Mouse (Mus musculus): ENCODE data around the gene Nudt8. TPM values are rescaled to one million over a fixed set of nuclear protein-coding genes. Genes with fewer than 3 reads are reported as not detected.
A peak's percentile ranks its signal among the peaks of the same experiment; 100 is the strongest.

Nudt8 gene
- total and polyA plus RNA-seq, 2 experiments from 2014 or later: 25.9 to 29.1 TPM

DNA sequence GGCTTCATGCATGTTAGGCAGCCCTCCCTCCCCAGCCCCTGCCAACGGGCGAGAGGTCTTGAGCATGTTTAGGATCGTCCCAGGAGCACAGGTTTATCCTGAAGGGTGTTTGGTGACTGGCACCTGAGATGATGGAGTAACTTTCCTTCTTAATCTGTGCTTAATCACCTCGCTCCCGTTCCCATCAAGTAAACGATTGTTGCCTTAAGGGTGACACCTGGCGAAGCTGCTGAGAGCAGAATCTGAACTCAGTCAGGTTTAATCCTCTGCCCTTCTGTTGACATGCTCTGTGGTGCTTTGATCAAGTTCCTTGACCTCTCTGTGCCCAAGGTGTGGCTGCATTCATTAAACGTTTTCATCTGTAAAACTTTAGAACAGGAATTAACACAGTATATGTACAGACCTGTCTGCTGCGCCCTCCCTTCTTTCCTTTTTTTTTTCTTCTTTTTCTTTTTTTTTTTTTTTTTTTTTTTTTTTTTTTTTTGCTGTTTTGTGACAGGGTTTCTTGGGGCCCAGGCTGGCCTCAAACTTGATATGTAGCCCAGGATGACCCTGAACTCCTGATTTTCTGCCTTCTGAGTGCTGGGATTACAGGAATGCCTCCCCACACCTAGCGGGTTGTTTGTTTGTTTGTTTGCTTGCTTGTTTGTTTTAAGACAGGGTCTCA lies 17.7 kb downstream of the Nudt8 start:
- H3K4me3 ChIP-seq (ENCODE audit: low read length): no peak overlapping the region
- no peaks in the 10 kb centered on the region for H3K4me1 ChIP-seq (ENCODE audit: insufficient read depth, low read length)
- 68% methylated on average over 10 of the region's 10 CpGs for WGBS
- no peaks in the 10 kb centered on the region for H3K36me3 ChIP-seq (ENCODE audit: insufficient read depth, low read length)
- DNase-seq (ENCODE audit: low spot score): no peak
- no peak overlapping the region for H3K4me2 ChIP-seq (ENCODE audit: low read depth, low read length)
- H3K9me3 ChIP-seq (ENCODE audit: low read length): no peaks in the 10 kb centered on the region
- H3K9ac ChIP-seq (replicated peaks; ENCODE audit: low read length): no peak overlapping the region
- ATAC-seq: no peak
- no peak for TF ChIP-seq CTCF (IDR thresholded peaks at IDR 0.05; ENCODE audit: low read depth)
- no peaks in the 10 kb centered on the region for H3K27me3 ChIP-seq (ENCODE audit: insufficient read depth, low read length)
- H3K27ac ChIP-seq: no peak overlapping the region

DNA sequence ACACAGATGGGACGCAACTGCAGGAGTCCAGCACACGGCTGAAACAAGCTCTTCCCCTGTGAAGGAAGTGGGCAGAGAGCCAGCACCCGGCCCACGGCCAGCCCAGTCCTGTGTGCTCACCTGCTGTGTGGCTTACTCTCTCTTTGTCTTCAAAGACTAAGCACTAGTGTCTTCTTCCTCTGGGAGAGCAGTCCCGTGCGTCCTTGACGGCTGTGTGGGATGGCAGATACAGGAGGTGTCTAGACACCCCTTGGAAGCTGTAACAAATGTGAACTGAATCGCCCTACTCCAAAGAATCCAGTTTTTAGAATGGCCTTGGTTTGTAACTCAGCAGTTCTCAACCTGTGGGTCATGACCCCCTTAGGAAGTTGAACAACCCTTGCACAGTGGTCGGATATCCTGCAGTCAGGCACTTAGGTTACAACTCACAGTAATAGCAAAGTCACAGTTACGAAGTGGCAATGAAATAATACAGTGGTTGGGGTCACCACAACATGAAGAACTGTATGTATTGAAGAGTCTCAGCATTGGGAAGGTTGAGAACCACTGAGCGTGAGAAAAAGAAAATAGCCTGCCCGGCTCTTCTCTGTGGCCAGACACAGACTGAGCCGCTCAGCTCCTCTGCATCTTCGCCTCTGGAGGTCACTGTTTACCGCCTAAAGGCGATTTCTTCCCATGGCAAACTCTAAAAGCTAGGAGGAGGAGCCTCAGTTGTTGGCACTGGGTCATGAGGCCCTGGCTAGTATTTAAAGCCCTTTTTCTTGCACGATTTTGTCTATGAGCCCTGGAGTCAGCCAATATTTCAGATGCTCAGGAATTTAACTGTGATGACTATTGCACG lies 18.6 kb downstream of the Nudt8 start:
- ATAC-seq (peak; percentile 93), DNase-seq (ENCODE audit: low spot score) (peak; percentile 92)
- H3K4me1 ChIP-seq (ENCODE audit: insufficient read depth, low read length): no peaks in the 10 kb centered on the region
- H3K4me2 ChIP-seq (ENCODE audit: low read depth, low read length): no peak overlapping the region
- H3K4me3 ChIP-seq (ENCODE audit: low read length): no peak overlapping the region
- H3K9ac ChIP-seq (replicated peaks; ENCODE audit: low read length): no peak overlapping the region
- no peaks in the 10 kb centered on the region for H3K27me3 ChIP-seq (ENCODE audit: insufficient read depth, low read length)
- no peaks in the 10 kb centered on the region for H3K36me3 ChIP-seq (ENCODE audit: insufficient read depth, low read length)
- no peaks in the 10 kb centered on the region for H3K9me3 ChIP-seq (ENCODE audit: low read length)
- 19% methylated on average over 18 of the region's 18 CpGs for WGBS
- peak; percentile 84 for TF ChIP-seq CTCF (IDR thresholded peaks at IDR 0.05; ENCODE audit: low read depth)
- 0 out of 2 replicates have a peak overlapping the region, but pooled peaks have one; percentile 41 for H3K27ac ChIP-seq

DNA sequence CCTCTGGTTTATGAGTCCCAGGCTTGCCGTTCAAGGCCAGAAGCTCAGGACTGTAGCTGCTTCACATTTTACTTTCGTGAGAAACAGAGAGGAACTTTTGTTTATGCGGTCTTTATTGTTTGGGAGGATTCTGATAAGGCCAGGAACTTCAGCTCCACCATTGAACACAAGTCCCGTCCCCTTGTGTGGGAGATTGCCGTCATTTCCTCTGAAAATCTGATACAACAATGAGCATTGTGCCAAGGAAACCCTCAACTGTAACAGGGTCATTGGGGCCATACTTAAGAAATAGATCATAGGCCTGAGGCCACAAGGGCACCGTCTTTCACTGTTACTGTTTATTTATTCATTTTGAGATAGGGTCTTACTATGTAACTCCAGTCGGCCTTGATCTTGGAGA lies 22.8 kb downstream of the Nudt8 start:
- Histone ChIP-seq H3K4me3 (ENCODE audit: low read length) (no peak overlapping the region), H3K4me2 (ENCODE audit: low read depth, low read length) (no peak overlapping the region), H3K4me1 (ENCODE audit: insufficient read depth, low read length) (no peaks in the 10 kb centered on the region), H3K36me3 (ENCODE audit: insufficient read depth, low read length) (no peaks in the 10 kb centered on the region), H3K27ac (no peak overlapping the region), H3K9me3 (ENCODE audit: low read length) (no peaks in the 10 kb centered on the region), H3K27me3 (ENCODE audit: insufficient read depth, low read length) (no peaks in the 10 kb centered on the region), H3K9ac (replicated peaks; ENCODE audit: low read length) (no peak overlapping the region)
- 81% methylated on average over 7 of the region's 7 CpGs for WGBS
- TF ChIP-seq CTCF (IDR thresholded peaks at IDR 0.05; ENCODE audit: low read depth): no peak
- DNase-seq (ENCODE audit: low spot score): no peak
- no peak for ATAC-seq

GRCm38 (mm10) chr19:4027576-4027975 lies 27.2 kb downstream of the Nudt8 start:
- TF ChIP-seq CTCF (IDR thresholded peaks at IDR 0.05; ENCODE audit: low read depth): no peak
- Histone ChIP-seq H3K27ac (no peak overlapping the region), H3K9ac (replicated peaks; ENCODE audit: low read length) (no peak overlapping the region), H3K4me2 (ENCODE audit: low read depth, low read length) (no peak overlapping the region), H3K27me3 (ENCODE audit: insufficient read depth, low read length) (no peaks in the 10 kb centered on the region), H3K36me3 (ENCODE audit: insufficient read depth, low read length) (no peaks in the 10 kb centered on the region), H3K4me3 (ENCODE audit: low read length) (no peak overlapping the region), H3K9me3 (ENCODE audit: low read length) (no peaks in the 10 kb centered on the region), H3K4me1 (ENCODE audit: insufficient read depth, low read length) (no peaks in the 10 kb centered on the region)
- no peak for ATAC-seq
- DNase-seq (ENCODE audit: low spot score): no peak

- no peak overlapping the region for H3K4me3 ChIP-seq (ENCODE audit: low read length)
- ATAC-seq (no peak), DNase-seq (ENCODE audit: low spot score) (no peak)
- no peak overlapping the region for H3K9ac ChIP-seq (replicated peaks; ENCODE audit: low read length)
- no peaks in the 10 kb centered on the region for H3K9me3 ChIP-seq (ENCODE audit: low read length)
- TF ChIP-seq CTCF (IDR thresholded peaks at IDR 0.05; ENCODE audit: low read depth): no peak
- no peaks in the 10 kb centered on the region for H3K27me3 ChIP-seq (ENCODE audit: insufficient read depth, low read length)
- H3K36me3 ChIP-seq (ENCODE audit: insufficient read depth, low read length): no peaks in the 10 kb centered on the region
- no peak overlapping the region for H3K4me2 ChIP-seq (ENCODE audit: low read depth, low read length)
- 68% methylated on average over 7 of the region's 7 CpGs for WGBS
- H3K4me1 ChIP-seq (ENCODE audit: insufficient read depth, low read length): 0 out of 2 replicates have a peak, but pooled peaks cover 4% of the 10 kb centered on the region
- H3K27ac ChIP-seq: no peak overlapping the region
Observed at GRCm38 (mm10) chr19:4032668-4033067, 32.3 kb downstream of the Nudt8 start.

- no peak overlapping the region for H3K4me2 ChIP-seq (ENCODE audit: low read depth, low read length)
- TF ChIP-seq CTCF (IDR thresholded peaks at IDR 0.05; ENCODE audit: low read depth): no peak
- H3K27ac ChIP-seq: no peak overlapping the region
- H3K36me3 ChIP-seq (ENCODE audit: insufficient read depth, low read length): no peaks in the 10 kb centered on the region
- no peak overlapping the region for H3K9ac ChIP-seq (replicated peaks; ENCODE audit: low read length)
- H3K4me3 ChIP-seq (ENCODE audit: low read length): no peak overlapping the region
- ATAC-seq (no peak), DNase-seq (ENCODE audit: low spot score) (no peak)
- H3K27me3 ChIP-seq (ENCODE audit: insufficient read depth, low read length): no peaks in the 10 kb centered on the region
- no peaks in the 10 kb centered on the region for H3K9me3 ChIP-seq (ENCODE audit: low read length)
- 70% methylated on average over 3 of the region's 3 CpGs for WGBS
- H3K4me1 ChIP-seq (ENCODE audit: insufficient read depth, low read length): 0 out of 2 replicates have a peak, but pooled peaks cover 4% of the 10 kb centered on the region
Observed at GRCm38 (mm10) chr19:4033298-4033697, 32.9 kb downstream of the Nudt8 start.

DNA sequence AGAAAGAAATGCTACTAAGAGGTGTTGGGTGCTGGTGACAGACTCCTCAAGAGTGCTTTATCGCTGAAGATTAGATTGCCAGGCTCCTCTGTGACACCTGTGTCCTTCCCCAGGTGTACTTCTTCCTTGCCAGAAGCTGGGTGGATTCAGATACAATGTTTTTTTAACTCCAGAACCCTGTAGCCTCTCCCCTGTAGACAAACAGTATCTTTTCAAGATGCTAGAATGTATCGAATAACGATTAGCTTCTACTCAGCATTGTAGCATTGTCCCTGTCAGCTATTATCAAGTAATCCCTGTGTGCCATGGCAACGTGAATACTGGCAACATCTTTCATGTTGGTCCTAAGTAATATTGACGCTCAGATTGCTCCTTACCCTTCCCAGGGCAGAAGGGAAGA lies 33.4 kb downstream of the Nudt8 start:
- H3K27ac ChIP-seq: no peak overlapping the region
- ATAC-seq (no peak), DNase-seq (ENCODE audit: low spot score) (no peak)
- no peak overlapping the region for H3K4me2 ChIP-seq (ENCODE audit: low read depth, low read length)
- H3K4me3 ChIP-seq (ENCODE audit: low read length): no peak overlapping the region
- H3K9ac ChIP-seq (replicated peaks; ENCODE audit: low read length): no peak overlapping the region
- H3K9me3 ChIP-seq (ENCODE audit: low read length): no peaks in the 10 kb centered on the region
- WGBS: 59% methylated on average over 5 of the region's 5 CpGs
- TF ChIP-seq CTCF (IDR thresholded peaks at IDR 0.05; ENCODE audit: low read depth): no peak
- H3K36me3 ChIP-seq (ENCODE audit: insufficient read depth, low read length): no peaks in the 10 kb centered on the region
- H3K27me3 ChIP-seq (ENCODE audit: insufficient read depth, low read length): no peaks in the 10 kb centered on the region
- H3K4me1 ChIP-seq (ENCODE audit: insufficient read depth, low read length): 0 out of 2 replicates have a peak, but pooled peaks cover 4% of the 10 kb centered on the region
